Mouse (Mus musculus) forebrain, embryonic 12.5 days (tissue): ENCODE results near the gene Ap2b1. TPM values are rescaled to one million over a fixed set of nuclear protein-coding genes. Genes with fewer than 3 reads are reported as not detected.
A peak's percentile ranks its signal among the peaks of the same experiment; 100 is the strongest.

Source experiments
- ATAC-seq: fragments of 200-750 bp; cut with Nextera tagmentation; 2 replicates; pipeline ENCODE4 v1.8.0; 2017; ENCODE audit warnings: moderate TSS enrichment; ENCODE audit not compliant: low FRiP score
- H3K27ac ChIP-seq: fragments of 300-500 bp; sonication (generic); 2 replicates; pipeline ENCODE4 v1.5.1; 2016; ENCODE audit warnings: mild to moderate bottlenecking
- H3K27me3 ChIP-seq: fragments of 300-500 bp; sonication (generic); 2 replicates; pipeline ENCODE4 v1.6.1; 2016; ENCODE audit warnings: mild to moderate bottlenecking
- H3K36me3 ChIP-seq: fragments of 300-500 bp; sonication (generic); replicated peaks from 2 replicates; pipeline ENCODE4 v1.6.1; 2016; ENCODE audit warnings: mild to moderate bottlenecking
- H3K4me1 ChIP-seq: fragments of 300-500 bp; sonication (generic); 2 replicates; pipeline ENCODE4 v1.6.1; 2016
- H3K4me2 ChIP-seq: fragments of 300-500 bp; sonication (generic); 2 replicates; pipeline ENCODE4 v1.6.1; 2016; ENCODE audit warnings: mild to moderate bottlenecking, moderate library complexity
- H3K4me3 ChIP-seq: fragments of 300-500 bp; sonication (generic); replicated peaks from 2 replicates; pipeline ENCODE4 v1.5.1; 2016; ENCODE audit warnings: mild to moderate bottlenecking
- H3K9ac ChIP-seq: fragments of 300-500 bp; sonication (generic); 2 replicates; pipeline ENCODE4 v1.6.1; 2016; ENCODE audit warnings: mild to moderate bottlenecking
- H3K9me3 ChIP-seq: fragments of 300-500 bp; sonication (generic); 2 replicates; pipeline ENCODE4 v1.6.1; 2016
- WGBS: fragments of 180-500 bp; shearing (Covaris S2); methylation state at CpG from one replicate; pipeline ENCODE4 v1.1.7; 2016; 5-methylcytosine and 5-hydroxymethylcytosine counted together
- polyA plus RNA-seq: library from polyadenylated mRNA; unstranded; fragments of >200 nt; fragmentation: Nextera tagmentation; extraction: Ambion mirVana; gene quantifications from 2 replicates; pipeline ENCODE4 v1.2.1, GENCODE M21; 2016

Ap2b1 gene
- polyA plus RNA-seq, 1 experiment from 2014 or later: 95.7 TPM

DNA sequence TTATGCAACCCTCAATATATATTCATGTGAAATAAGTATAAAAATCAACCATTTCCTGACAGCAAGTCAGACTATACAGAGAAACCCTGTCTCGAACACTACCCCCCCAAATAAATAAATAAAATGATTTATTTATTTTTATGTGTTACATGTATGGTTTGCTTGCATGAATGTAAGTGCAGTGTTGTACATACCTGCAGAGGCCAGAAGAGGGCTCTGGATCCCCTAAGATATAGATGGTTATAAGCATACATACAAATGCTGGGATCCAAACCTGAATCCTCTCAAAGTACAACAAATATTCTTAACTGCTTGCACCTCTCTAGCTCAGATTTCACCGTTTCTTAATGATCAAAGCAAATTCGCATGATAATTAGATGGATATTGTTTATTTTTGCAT is 58.6 kb downstream of the Ap2b1 start:
- Histone ChIP-seq H3K36me3 (peaks cover 13% of the 10 kb centered on the region), H3K27me3 (no peaks in the 10 kb centered on the region), H3K4me1 (no peaks in the 10 kb centered on the region), H3K9ac (no peak overlapping the region), H3K4me3 (no peak overlapping the region), H3K27ac (no peak overlapping the region), H3K4me2 (no peak overlapping the region), H3K9me3 (no peaks in the 10 kb centered on the region)
- 68% methylated on average over 3 of the region's 3 CpGs for WGBS
- no peak for ATAC-seq

GRCm38 (mm10) chr11:83364656-83365055 is 65.8 kb downstream of the Ap2b1 start:
- no peaks in the 10 kb centered on the region for H3K27me3 ChIP-seq
- H3K4me2 ChIP-seq: no peak overlapping the region
- no peak overlapping the region for H3K9ac ChIP-seq
- WGBS: 97% methylated on average over 6 of the region's 6 CpGs
- no peak overlapping the region for H3K4me3 ChIP-seq
- H3K36me3 ChIP-seq: peaks cover 46% of the 10 kb centered on the region
- no peak for ATAC-seq
- no peaks in the 10 kb centered on the region for H3K4me1 ChIP-seq
- no peak overlapping the region for H3K27ac ChIP-seq
- no peaks in the 10 kb centered on the region for H3K9me3 ChIP-seq

DNA sequence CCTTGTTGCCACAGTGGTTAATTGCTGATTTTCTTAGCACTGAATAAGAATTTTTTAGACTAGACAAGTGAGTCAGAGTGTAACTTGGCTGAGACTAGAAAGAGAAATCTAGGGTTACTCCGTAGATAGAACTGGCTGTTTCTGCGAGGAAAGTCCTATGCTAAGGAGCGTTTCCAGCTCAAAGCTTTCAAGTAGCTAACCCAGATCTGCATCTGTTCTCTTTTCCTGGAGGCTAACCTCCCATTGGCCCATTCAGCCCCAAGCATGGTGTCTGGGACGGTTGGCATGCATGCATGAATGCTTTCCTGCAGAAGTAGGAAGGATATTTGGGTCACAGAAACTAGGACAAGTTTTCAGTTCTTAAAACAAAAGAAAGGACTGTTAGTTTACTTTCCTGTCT is 72.4 kb downstream of the Ap2b1 start:
- ATAC-seq: no peak
- no peak overlapping the region for H3K4me3 ChIP-seq
- H3K27me3 ChIP-seq: no peaks in the 10 kb centered on the region
- peaks cover 72% of the 10 kb centered on the region for H3K36me3 ChIP-seq
- no peak overlapping the region for H3K9ac ChIP-seq
- H3K27ac ChIP-seq: no peak overlapping the region
- H3K4me2 ChIP-seq: no peak overlapping the region
- H3K9me3 ChIP-seq: no peaks in the 10 kb centered on the region
- WGBS: 90% methylated on average over 4 of the region's 4 CpGs
- H3K4me1 ChIP-seq: no peaks in the 10 kb centered on the region

- no peak for ATAC-seq
Measured at GRCm38 (mm10) chr11:83379745-83380341, 81.0 kb downstream of the Ap2b1 start.

GRCm38 (mm10) chr11:83382876-83383531 is 84.2 kb downstream of the Ap2b1 start:
- peaks cover 10% of the 10 kb centered on the region for H3K36me3 ChIP-seq
- H3K9me3 ChIP-seq: no peaks in the 10 kb centered on the region
- ATAC-seq: no peak
- H3K9ac ChIP-seq: no peak overlapping the region
- 50% methylated on average over 9 of the region's 9 CpGs for WGBS
- H3K27ac ChIP-seq: peak overlapping the region; percentile 51
- no peaks in the 10 kb centered on the region for H3K27me3 ChIP-seq
- no peak overlapping the region for H3K4me2 ChIP-seq
- no peak overlapping the region for H3K4me3 ChIP-seq
- H3K4me1 ChIP-seq: peaks cover 13% of the 10 kb centered on the region

More at GRCm38 (mm10) chr11:83379745-83380341, 81.0 kb downstream of the Ap2b1 start:
- H3K4me3 ChIP-seq: no peak overlapping the region
- H3K9ac ChIP-seq: no peak overlapping the region
- no peak overlapping the region for H3K27ac ChIP-seq
- H3K4me2 ChIP-seq: no peak overlapping the region
- H3K4me1 ChIP-seq: peaks cover 13% of the 10 kb centered on the region
- WGBS: 91% methylated on average over 7 of the region's 7 CpGs
- H3K27me3 ChIP-seq: no peaks in the 10 kb centered on the region
- peaks cover 30% of the 10 kb centered on the region for H3K36me3 ChIP-seq
- H3K9me3 ChIP-seq: no peaks in the 10 kb centered on the region

DNA sequence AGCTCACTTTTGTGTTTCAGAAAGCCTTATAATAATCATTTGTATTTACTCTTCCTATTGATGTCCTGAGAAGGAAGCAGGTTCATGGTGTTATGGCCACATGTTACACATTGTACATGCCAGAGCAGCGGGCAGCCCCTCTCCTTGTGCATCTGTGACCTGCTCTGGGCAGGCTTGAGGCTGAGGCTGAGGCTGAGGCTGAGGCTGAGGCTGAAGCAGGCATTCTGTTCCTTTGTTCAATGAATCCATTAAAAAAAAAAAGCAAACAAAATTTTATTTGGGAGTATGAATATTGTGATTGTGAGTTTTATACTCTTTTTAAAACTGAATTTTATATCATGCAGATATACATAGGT is 84.7 kb downstream of the Ap2b1 start:
- ATAC-seq: no peak
- Histone ChIP-seq H3K9me3 (no peaks in the 10 kb centered on the region), H3K4me3 (no peak overlapping the region), H3K36me3 (peaks cover 10% of the 10 kb centered on the region; the same call in 1 of the 2 replicates), H3K27me3 (no peaks in the 10 kb centered on the region), H3K4me2 (no peak overlapping the region), H3K9ac (no peak overlapping the region), H3K27ac (0 out of 2 replicates have a peak overlapping the region, but pooled peaks have one; percentile 47), H3K4me1 (peaks cover 13% of the 10 kb centered on the region)
- 55% methylated on average over 1 of the region's 1 CpGs for WGBS

GRCm38 (mm10) chr11:83393062-83393461 is 94.2 kb downstream of the Ap2b1 start:
- Histone ChIP-seq H3K27me3 (no peaks in the 10 kb centered on the region), H3K4me3 (no peak overlapping the region), H3K9ac (no peak overlapping the region), H3K27ac (no peak overlapping the region), H3K36me3 (peaks cover 42% of the 10 kb centered on the region), H3K9me3 (no peaks in the 10 kb centered on the region), H3K4me1 (peaks cover 16% of the 10 kb centered on the region), H3K4me2 (no peak overlapping the region)
- 92% methylated on average over 4 of the region's 4 CpGs for WGBS
- no peak for ATAC-seq

DNA sequence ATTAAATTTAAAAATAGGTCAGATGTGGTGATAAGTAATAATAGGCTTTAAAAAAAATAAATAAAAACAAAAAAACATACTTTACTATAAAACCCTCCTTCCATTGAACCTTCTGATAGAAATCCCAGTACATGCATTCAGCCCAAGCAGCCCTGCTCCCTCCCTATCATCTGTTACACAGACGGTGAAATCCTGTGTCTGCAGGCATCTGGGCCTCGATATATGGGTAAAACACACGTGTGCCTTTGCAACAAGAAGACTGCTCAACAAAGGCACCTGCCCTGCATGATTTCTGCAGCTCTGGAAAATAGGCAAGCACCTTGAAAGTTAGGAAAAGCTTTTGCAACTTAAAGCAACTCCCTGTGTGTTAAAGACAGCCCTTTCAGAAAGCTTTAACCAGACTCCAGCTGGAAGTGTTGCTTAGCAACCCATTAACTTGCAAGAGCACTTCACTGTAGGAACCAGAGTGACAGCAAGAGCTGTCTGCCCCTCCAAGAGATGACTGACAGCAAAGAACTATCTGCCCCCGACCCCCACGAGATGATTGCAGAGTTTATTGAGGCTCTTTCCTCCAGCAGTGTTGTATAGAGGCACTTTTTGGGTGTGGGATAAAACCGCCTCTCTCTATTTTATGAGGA is 96.1 kb downstream of the Ap2b1 start:
- Histone ChIP-seq H3K4me2 (peak overlapping the region; percentile 26; the same call in 1 of the 2 replicates), H3K4me3 (no peak overlapping the region), H3K36me3 (peaks cover 47% of the 10 kb centered on the region), H3K4me1 (peaks cover 16% of the 10 kb centered on the region), H3K9ac (no peak overlapping the region), H3K27ac (peak overlapping the region; percentile 70), H3K9me3 (no peaks in the 10 kb centered on the region), H3K27me3 (no peaks in the 10 kb centered on the region)
- 15% methylated on average over 6 of the region's 6 CpGs for WGBS
- ATAC-seq: peak; percentile 67; the same call in 1 of the 2 replicates

DNA sequence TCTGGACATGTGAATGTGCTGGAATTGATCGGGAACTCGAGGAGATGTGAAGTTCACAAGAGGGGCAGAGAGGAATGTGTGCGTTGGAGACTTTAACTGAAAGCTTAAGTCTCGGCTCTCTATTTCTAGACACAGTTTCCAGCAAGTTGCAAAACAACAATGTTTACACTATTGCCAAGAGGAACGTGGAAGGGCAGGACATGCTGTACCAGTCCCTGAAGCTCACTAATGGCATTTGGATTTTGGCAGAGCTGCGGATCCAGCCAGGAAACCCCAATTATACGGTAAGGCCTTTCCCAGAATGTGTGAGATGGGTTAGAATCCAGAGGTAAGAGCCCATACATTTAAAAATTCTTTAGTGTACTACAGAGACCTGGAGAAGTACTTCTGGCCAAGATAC is 98.8 kb downstream of the Ap2b1 start:
- Histone ChIP-seq H3K27me3 (no peaks in the 10 kb centered on the region), H3K9me3 (no peaks in the 10 kb centered on the region), H3K4me1 (peaks cover 16% of the 10 kb centered on the region), H3K27ac (no peak overlapping the region), H3K4me3 (no peak overlapping the region), H3K36me3 (peaks cover 41% of the 10 kb centered on the region), H3K9ac (no peak overlapping the region), H3K4me2 (no peak overlapping the region)
- ATAC-seq: no peak
- 95% methylated on average over 7 of the region's 7 CpGs for WGBS

DNA sequence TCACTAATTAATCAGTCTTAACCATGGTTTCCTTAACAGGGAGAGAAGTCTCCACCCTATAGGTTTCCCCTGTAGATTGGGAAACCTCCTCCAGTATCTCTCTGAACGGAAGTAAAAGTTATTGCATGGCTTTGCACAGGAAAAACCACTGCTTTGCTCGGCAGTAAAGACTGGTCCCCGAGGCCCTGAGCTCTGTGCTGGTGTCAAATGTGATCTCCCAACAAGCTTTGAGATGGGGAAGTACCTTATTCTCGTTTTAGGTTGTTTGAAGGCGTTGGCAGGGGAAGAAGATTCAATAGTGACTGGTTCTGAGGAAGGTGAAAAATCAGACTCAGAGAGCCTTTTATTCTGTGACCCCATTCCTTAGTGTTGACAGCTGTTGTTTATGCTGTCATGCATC is 99.9 kb downstream of the Ap2b1 start:
- Histone ChIP-seq H3K9ac (no peak overlapping the region), H3K27ac (no peak overlapping the region), H3K4me3 (no peak overlapping the region), H3K36me3 (peaks cover 41% of the 10 kb centered on the region), H3K4me2 (no peak overlapping the region), H3K27me3 (no peaks in the 10 kb centered on the region), H3K4me1 (peaks cover 16% of the 10 kb centered on the region), H3K9me3 (no peaks in the 10 kb centered on the region)
- WGBS: 89% methylated on average over 5 of the region's 5 CpGs
- ATAC-seq: no peak

DNA sequence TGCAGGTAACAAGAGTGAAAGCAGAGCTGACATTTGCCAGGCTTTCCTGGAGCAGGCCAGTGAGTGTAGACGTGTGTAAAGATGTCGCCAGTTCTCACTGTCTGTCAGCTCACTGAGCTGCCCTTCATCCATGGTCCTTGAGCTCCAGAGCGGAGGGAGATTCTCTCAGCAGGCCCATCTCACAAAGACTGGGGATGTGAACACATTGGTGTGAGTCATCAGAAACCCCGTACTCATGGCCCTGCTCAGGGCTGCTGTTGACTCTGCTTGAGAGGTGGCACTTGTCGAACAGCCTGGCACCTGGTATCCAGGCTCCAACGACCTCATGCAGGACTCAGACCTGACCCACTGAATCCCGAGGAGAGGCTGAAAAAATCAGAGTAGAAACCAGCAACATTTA is 105.0 kb downstream of the Ap2b1 start:
- H3K9ac ChIP-seq: no peak overlapping the region
- H3K4me2 ChIP-seq: no peak overlapping the region
- no peaks in the 10 kb centered on the region for H3K4me1 ChIP-seq
- no peak for ATAC-seq
- H3K27me3 ChIP-seq: peaks cover 8% of the 10 kb centered on the region
- H3K36me3 ChIP-seq: peaks cover 34% of the 10 kb centered on the region
- H3K27ac ChIP-seq: no peak overlapping the region
- no peaks in the 10 kb centered on the region for H3K9me3 ChIP-seq
- no peak overlapping the region for H3K4me3 ChIP-seq
- 81% methylated on average over 7 of the region's 7 CpGs for WGBS

- Histone ChIP-seq H3K27ac (no peak overlapping the region), H3K9ac (no peak overlapping the region), H3K36me3 (peaks cover 21% of the 10 kb centered on the region), H3K4me2 (no peak overlapping the region), H3K9me3 (no peaks in the 10 kb centered on the region), H3K4me3 (no peak overlapping the region), H3K27me3 (peaks cover 10% of the 10 kb centered on the region), H3K4me1 (peaks cover 16% of the 10 kb centered on the region)
- WGBS: 70% methylated on average over 3 of the region's 3 CpGs
- no peak for ATAC-seq
Measured at GRCm38 (mm10) chr11:83406391-83406790, 107.6 kb downstream of the Ap2b1 start.

GRCm38 (mm10) chr11:83408242-83408641 is 109.4 kb downstream of the Ap2b1 start:
- no peak for ATAC-seq
- no peak overlapping the region for H3K4me3 ChIP-seq
- 42% methylated on average over 8 of the region's 8 CpGs for WGBS
- H3K9me3 ChIP-seq: no peaks in the 10 kb centered on the region
- peaks cover 10% of the 10 kb centered on the region for H3K36me3 ChIP-seq
- H3K27me3 ChIP-seq: peaks cover 18% of the 10 kb centered on the region
- no peak overlapping the region for H3K27ac ChIP-seq
- no peak overlapping the region for H3K4me2 ChIP-seq
- no peak overlapping the region for H3K9ac ChIP-seq
- H3K4me1 ChIP-seq: peaks cover 21% of the 10 kb centered on the region
